Mouse (Mus musculus) liver, embryonic 12.5 days (tissue): ENCODE measurements around the gene Gpr139. TPM values are rescaled to one million over a fixed set of nuclear protein-coding genes. Genes with fewer than 3 reads are reported as not detected.

Experiments
- polyA plus RNA-seq: library from polyadenylated mRNA; unstranded; fragments of >200 nt; fragmentation: Nextera tagmentation; extraction: Ambion mirVana; gene quantifications from 2 replicates; pipeline ENCODE4 v1.2.1, GENCODE M21; 2016

Gpr139 gene
- polyA plus RNA-seq, 1 experiment from 2014 or later: not detected

Other genes with a start within 250 kb of the Gpr139 start
- gene Gprc5b, start 189.4 kb downstream of the Gpr139 start, polyA plus RNA-seq: 0.46 and 0.73 TPM in 2 replicates